7 mouse cellular contexts compared by ENCODE assay signal in the genomic region with DNA sequence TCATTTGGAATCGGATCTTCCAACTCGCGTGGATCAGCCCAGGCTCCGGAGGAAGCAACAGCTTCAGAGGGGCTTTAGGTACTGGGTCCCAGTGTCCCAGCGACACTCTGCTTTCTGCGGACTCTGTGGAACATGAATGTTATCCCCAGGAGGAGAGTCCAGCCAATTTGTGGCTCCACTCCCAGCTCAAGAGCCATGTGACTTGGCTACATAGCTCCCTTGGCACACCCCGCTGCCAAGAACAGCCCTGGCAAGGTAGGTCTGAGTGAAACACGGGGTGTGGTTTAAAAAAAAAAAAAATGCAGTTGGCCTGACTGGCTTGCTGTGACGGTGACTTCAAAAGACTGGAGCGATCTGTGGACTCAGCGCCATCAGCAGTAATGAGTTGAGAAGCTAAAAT. TPM values are rescaled to one million over a fixed set of nuclear protein-coding genes. Genes with fewer than 3 reads are reported as not detected.
DNase-seq lines count a peak whose midpoint lies in the region; ATAC-seq and TF ChIP-seq lines count a peak whose summit lies in the region.

No protein-coding gene starts in this region.

- no peak for TF ChIP-seq CTCF in small intestine, adult 2 months (IDR thresholded peaks at IDR 0.05; ENCODE audit: extremely low read depth, insufficient read length, insufficient replicate concordance, low read depth, low read length)

- no peak overlapping the region for H3K27ac ChIP-seq in embryonic facial prominence, embryonic 15.5 days (replicated peaks)
- H3K27ac ChIP-seq in intestine, embryonic 15.5 days = no peak overlapping the region
- H3K27ac ChIP-seq in small intestine, adult 2 months (ENCODE audit: insufficient read depth, low read depth, low read length) = peak overlapping the region; percentile 63

- no peak overlapping the region for H3K4me3 ChIP-seq in embryonic facial prominence, embryonic 15.5 days (replicated peaks)
- H3K4me3 ChIP-seq in intestine, embryonic 15.5 days (replicated peaks) = no peak overlapping the region
- peak overlapping the region; percentile 35 for H3K4me3 ChIP-seq in small intestine, adult 2 months (ENCODE audit: low read depth, low read length)

- no peaks in the 10 kb centered on the region for H3K4me1 ChIP-seq in embryonic facial prominence, embryonic 15.5 days
- no peaks in the 10 kb centered on the region for H3K4me1 ChIP-seq in intestine, embryonic 15.5 days (replicated peaks)
- peaks cover 9% of the 10 kb centered on the region for H3K4me1 ChIP-seq in small intestine, adult 2 months (ENCODE audit: control insufficient read depth, insufficient read depth, insufficient read length, low read length)

- peak; percentile 65 for TF ChIP-seq POLR2A in small intestine, adult 2 months (IDR thresholded peaks at IDR 0.05; ENCODE audit: low read depth, low read length)

- no peaks in the 10 kb centered on the region for H3K27me3 ChIP-seq in embryonic facial prominence, embryonic 15.5 days
- no peaks in the 10 kb centered on the region for H3K27me3 ChIP-seq in intestine, embryonic 15.5 days (replicated peaks)
- no peaks in the 10 kb centered on the region for H3K27me3 ChIP-seq in small intestine, adult 2 months (ENCODE audit: control insufficient read depth, insufficient read depth, low read length)

- H3K4me2 ChIP-seq in embryonic facial prominence, embryonic 15.5 days (replicated peaks) = no peak overlapping the region
- no peak overlapping the region for H3K4me2 ChIP-seq in intestine, embryonic 15.5 days (replicated peaks)

- peak; percentile 85 for ATAC-seq in embryonic facial prominence, embryonic 15.5 days (ENCODE audit: insufficient number of reproducible peaks, low FRiP score, low TSS enrichment, low read depth)
- peak; percentile 88 for ATAC-seq in intestine, embryonic 15.5 days

- H3K36me3 ChIP-seq in embryonic facial prominence, embryonic 15.5 days = no peaks in the 10 kb centered on the region
- no peaks in the 10 kb centered on the region for H3K36me3 ChIP-seq in intestine, embryonic 15.5 days
- no peaks in the 10 kb centered on the region for H3K36me3 ChIP-seq in small intestine, adult 2 months (ENCODE audit: control insufficient read depth, insufficient read depth, low read length)

- H3K9me3 ChIP-seq in embryonic facial prominence, embryonic 15.5 days (replicated peaks) = no peaks in the 10 kb centered on the region
- no peaks in the 10 kb centered on the region for H3K9me3 ChIP-seq in intestine, embryonic 15.5 days

- 64% methylated on average over 11 of the region's 11 CpGs for WGBS in embryonic facial prominence, embryonic 15.5 days
- 73% methylated on average over 11 of the region's 11 CpGs for WGBS in intestine, embryonic 15.5 days
- WGBS in small intestine, adult 2 months = 22% methylated on average over 11 of the region's 11 CpGs

- no peak overlapping the region for H3K9ac ChIP-seq in embryonic facial prominence, embryonic 15.5 days
- H3K9ac ChIP-seq in intestine, embryonic 15.5 days = no peak overlapping the region

- peak; percentile 34 for DNase-seq in 3T3-L1 (ENCODE audit: low read depth, low spot score)
- DNase-seq in NIH3T3 (ENCODE audit: low read depth) = peak; percentile 69
- peak; percentile 91 to 93 for DNase-seq in lung, adult 18-20 months
- no peak for DNase-seq in embryo, embryonic 9.5 days (ENCODE audit: extremely low spot score)

RNA-seq across cellular contexts. Expression of a gene that starts 19.4 kb away (rescaled TPM):
- 11.4 and 12.2 TPM in 2 replicates for polyA plus RNA-seq in embryonic facial prominence, embryonic 15.5 days (2015; fragmentation: Nextera tagmentation; extraction: Ambion mirVana)
- polyA plus RNA-seq in intestine, embryonic 15.5 days (2015; fragmentation: Nextera tagmentation; extraction: Ambion mirVana) = 7.4 and 9.1 TPM in 2 replicates
- polyA plus RNA-seq in small intestine, adult 2 months (2012; rRNA removed) = 37.7 and 59.4 TPM in 2 replicates
